Mouse (Mus musculus) lung, embryonic 14.5 days (tissue): ENCODE results near the gene Id3. TPM values are rescaled to one million over a fixed set of nuclear protein-coding genes. Genes with fewer than 3 reads are reported as not detected.
A peak's percentile ranks its signal among the peaks of the same experiment; 100 is the strongest.

ENCODE experiments used
- ATAC-seq: fragments of 200-750 bp; cut with Nextera tagmentation; 2 replicates; pipeline ENCODE4 v1.8.0; 2017; ENCODE audit warnings: mild to moderate bottlenecking, moderate TSS enrichment, moderate library complexity; ENCODE audit not compliant: insufficient read depth
- DNase-seq: peaks from one replicate; pipeline ENCODE4 v3.0.0-alpha.2; 2015
- H3K27ac ChIP-seq: fragments of 300-500 bp; sonication (generic); 2 replicates; pipeline ENCODE4 v1.5.1; 2014; ENCODE audit warnings: low read depth, mild to moderate bottlenecking, moderate library complexity
- H3K27me3 ChIP-seq: fragments of 300-500 bp; sonication (generic); 2 replicates; pipeline ENCODE4 v1.6.1; 2014; ENCODE audit warnings: low read length, control low read depth; ENCODE audit not compliant: insufficient read depth
- H3K36me3 ChIP-seq: fragments of 300-500 bp; sonication (generic); 2 replicates; pipeline ENCODE4 v1.6.1; 2014; ENCODE audit warnings: control low read depth; ENCODE audit not compliant: insufficient read depth
- H3K4me1 ChIP-seq: fragments of 300-500 bp; sonication (generic); 2 replicates; pipeline ENCODE4 v1.6.1; 2014; ENCODE audit warnings: antibody characterized with exemption, control low read depth; ENCODE audit not compliant: insufficient read depth
- H3K4me2 ChIP-seq: fragments of 300-500 bp; sonication (generic); 2 replicates; pipeline ENCODE4 v1.6.1; 2014; ENCODE audit warnings: mild to moderate bottlenecking
- H3K4me3 ChIP-seq: fragments of 300-500 bp; sonication (generic); 2 replicates; pipeline ENCODE4 v1.5.1; 2014; ENCODE audit warnings: low read depth, low read length
- H3K9ac ChIP-seq: fragments of 300-500 bp; sonication (generic); 2 replicates; pipeline ENCODE4 v1.6.1; 2014
- H3K9me3 ChIP-seq: fragments of 300-500 bp; sonication (generic); 2 replicates; pipeline ENCODE4 v1.6.1; 2016; ENCODE audit warnings: low read depth, low read length, control low read depth
- CTCF ChIP-seq: IDR thresholded peaks from 2 replicates; pipeline ENCODE4 v1.5.1; 2016; ENCODE audit warnings: antibody characterized with exemption, low read depth
- WGBS: fragments of 180-500 bp; shearing (Covaris S2); extraction: QIAGEN DNeasy Blood & Tissue Kit; methylation state at CpG from one replicate; pipeline ENCODE4 v1.1.7; 2014; 5-methylcytosine and 5-hydroxymethylcytosine counted together
- polyA plus RNA-seq: library from polyadenylated mRNA; unstranded; fragments of >200 nt; fragmentation: Nextera tagmentation; extraction: Ambion mirVana; gene quantifications from 2 replicates; pipeline ENCODE4 v1.2.1, GENCODE M21; 2014

Gene Id3
- polyA plus RNA-seq, 1 experiment from 2014 or later, result 469 TPM

- peak overlapping the region; percentile 13; the same call in 1 of the 2 replicates for H3K9ac ChIP-seq
- no peaks in the 10 kb centered on the region for H3K36me3 ChIP-seq
- 7% methylated on average over 18 of the region's 18 CpGs for WGBS
- TF ChIP-seq CTCF, result no peak
- no peaks in the 10 kb centered on the region for H3K9me3 ChIP-seq
- H3K4me3 ChIP-seq, result peak overlapping the region; percentile 2; the same call in 1 of the 2 replicates
- ATAC-seq, result peak; percentile 77
- peak overlapping the region; percentile 36 for H3K4me2 ChIP-seq
- peaks cover 6% of the 10 kb centered on the region; the same call in 1 of the 2 replicates for H3K4me1 ChIP-seq
- no peaks in the 10 kb centered on the region for H3K27me3 ChIP-seq
- peak; percentile 66 for DNase-seq
- peak overlapping the region; percentile 59; the same call in 1 of the 2 replicates for H3K27ac ChIP-seq
These were observed 38.5 kb upstream of the Id3 start for GRCm38 (mm10) chr4:136104590-136105337.

GRCm38 (mm10) chr4:136106880-136107301 lies 36.4 kb upstream of the Id3 start:
- H3K9me3 ChIP-seq, result no peaks in the 10 kb centered on the region
- WGBS, result 40% methylated on average over 7 of the region's 7 CpGs
- DNase-seq (no peak), ATAC-seq (no peak)
- no peak overlapping the region for H3K4me3 ChIP-seq
- no peak overlapping the region for H3K9ac ChIP-seq
- H3K27me3 ChIP-seq, result no peaks in the 10 kb centered on the region
- TF ChIP-seq CTCF, result no peak
- no peak overlapping the region for H3K27ac ChIP-seq
- no peaks in the 10 kb centered on the region for H3K36me3 ChIP-seq
- peaks cover 6% of the 10 kb centered on the region; the same call in 1 of the 2 replicates for H3K4me1 ChIP-seq
- no peak overlapping the region for H3K4me2 ChIP-seq

GRCm38 (mm10) chr4:136109153-136109552 lies 34.1 kb upstream of the Id3 start:
- H3K4me1 ChIP-seq, result peaks cover 6% of the 10 kb centered on the region; the same call in 1 of the 2 replicates
- no peaks in the 10 kb centered on the region for H3K9me3 ChIP-seq
- H3K36me3 ChIP-seq, result no peaks in the 10 kb centered on the region
- no peak overlapping the region for H3K9ac ChIP-seq
- ATAC-seq (no peak), DNase-seq (no peak)
- WGBS, result 82% methylated on average over 2 of the region's 2 CpGs
- no peak overlapping the region for H3K27ac ChIP-seq
- H3K27me3 ChIP-seq, result no peaks in the 10 kb centered on the region
- TF ChIP-seq CTCF, result no peak
- H3K4me3 ChIP-seq, result no peak overlapping the region
- no peak overlapping the region for H3K4me2 ChIP-seq

- Histone ChIP-seq H3K4me2 (no peak overlapping the region), H3K27ac (no peak overlapping the region), H3K4me1 (0 out of 2 replicates have a peak, but pooled peaks cover under 1% of the 10 kb centered on the region), H3K4me3 (no peak overlapping the region), H3K27me3 (no peaks in the 10 kb centered on the region), H3K36me3 (no peaks in the 10 kb centered on the region), H3K9ac (no peak overlapping the region), H3K9me3 (no peaks in the 10 kb centered on the region)
- ATAC-seq (no peak), DNase-seq (no peak)
- no peak for TF ChIP-seq CTCF
- 58% methylated on average over 10 of the region's 10 CpGs for WGBS
These were observed 33.1 kb upstream of the Id3 start for GRCm38 (mm10) chr4:136109941-136110900.

- Histone ChIP-seq H3K27ac (no peak overlapping the region), H3K36me3 (no peaks in the 10 kb centered on the region), H3K9me3 (no peaks in the 10 kb centered on the region), H3K4me2 (no peak overlapping the region), H3K9ac (no peak overlapping the region), H3K4me3 (no peak overlapping the region), H3K4me1 (no peaks in the 10 kb centered on the region), H3K27me3 (no peaks in the 10 kb centered on the region)
- ATAC-seq, result no peak
- 54% methylated on average over 5 of the region's 5 CpGs for WGBS
- no peak for DNase-seq
- no peak for TF ChIP-seq CTCF
These were observed 31.0 kb upstream of the Id3 start for GRCm38 (mm10) chr4:136112344-136112743.

- H3K27ac ChIP-seq, result peak overlapping the region; percentile 18; the same call in 1 of the 2 replicates
- TF ChIP-seq CTCF, result no peak
- no peaks in the 10 kb centered on the region for H3K9me3 ChIP-seq
- no peaks in the 10 kb centered on the region for H3K36me3 ChIP-seq
- no peak overlapping the region for H3K9ac ChIP-seq
- ATAC-seq (no peak), DNase-seq (no peak)
- H3K4me2 ChIP-seq, result no peak overlapping the region
- no peaks in the 10 kb centered on the region for H3K27me3 ChIP-seq
- no peaks in the 10 kb centered on the region for H3K4me1 ChIP-seq
- H3K4me3 ChIP-seq, result no peak overlapping the region
- 76% methylated on average over 5 of the region's 5 CpGs for WGBS
These were observed 28.6 kb upstream of the Id3 start for GRCm38 (mm10) chr4:136114747-136115146.
